Mouse (Mus musculus) MEL (cell line): ENCODE data around the gene Mcts1. TPM values are rescaled to one million over a fixed set of nuclear protein-coding genes. Genes with fewer than 3 reads are reported as not detected.

Experiments
- DNase-seq: peaks from one replicate; pipeline ENCODE4 v3.0.0; 2011; ENCODE audit warnings: low read depth, low spot score
- H3K27ac ChIP-seq: 2 replicates; pipeline ENCODE4 v1.5.1; 2012; ENCODE audit warnings: low read depth, mild to moderate bottlenecking, control low read depth, low read length, moderate library complexity; ENCODE audit not compliant: control insufficient read depth
- H3K27me3 ChIP-seq, 2 experiments: fragments of 150-350 bp in 1 of 2; sonication (generic) in 1 of 2; 2 replicates each; pipeline ENCODE4 v1.6.1; 2012; ENCODE audit warnings: low read length in 2 of 2, mild to moderate bottlenecking in 2 of 2, improper control_type of control experiment in 1 of 2, moderate library complexity in 1 of 2; ENCODE audit not compliant: insufficient read depth in 2 of 2, control insufficient read depth in 1 of 2
- H3K36me3 ChIP-seq, 2 experiments: 2 replicates each; pipeline ENCODE4 v1.6.1; 2012 to 2014; ENCODE audit warnings: low read length in 2 of 2, improper control_type of control experiment in 1 of 2, inconsistent platforms in 1 of 2, mild to moderate bottlenecking in 1 of 2; ENCODE audit not compliant: insufficient read depth in 2 of 2, control insufficient read depth in 1 of 2
- H3K4me1 ChIP-seq, 2 experiments: fragments of 150-350 bp in 1 of 2; sonication (generic) in 1 of 2; 2 replicates each; pipeline ENCODE4 v1.6.1; 2012; ENCODE audit warnings: low read length in 2 of 2, improper control_type of control experiment in 1 of 2, mild to moderate bottlenecking in 1 of 2; ENCODE audit not compliant: insufficient read depth in 2 of 2, control insufficient read depth in 1 of 2
- H3K4me3 ChIP-seq, 2 experiments: fragments of 150-350 bp in 1 of 2; sonication (generic) in 1 of 2; 2 replicates each; pipeline ENCODE4 v1.5.1; 2012; ENCODE audit warnings: low read depth in 2 of 2, low read length in 2 of 2, mild to moderate bottlenecking in 2 of 2, moderate library complexity in 2 of 2, control low read depth in 1 of 2, improper control_type of control experiment in 1 of 2; ENCODE audit not compliant: control insufficient read depth in 1 of 2, insufficient read depth in 1 of 2
- H3K79me2 ChIP-seq: 2 replicates; pipeline ENCODE4 v1.6.1; 2012; ENCODE audit warnings: mild to moderate bottlenecking, low read length, moderate library complexity; ENCODE audit not compliant: control insufficient read depth, poor library complexity, insufficient read depth
- H3K9ac ChIP-seq: 2 replicates; pipeline ENCODE4 v1.6.1; 2012; ENCODE audit warnings: low read depth, mild to moderate bottlenecking, control low read depth, low read length, moderate library complexity; ENCODE audit not compliant: control insufficient read depth, poor library complexity, severe bottlenecking
- H3K9me3 ChIP-seq: fragments of 150-350 bp; sonication (generic); replicated peaks from 2 replicates; pipeline ENCODE4 v1.6.1; 2012; ENCODE audit warnings: mild to moderate bottlenecking, low read length, improper control_type of control experiment, moderate library complexity; ENCODE audit not compliant: insufficient read depth
- BHLHE40 ChIP-seq: IDR thresholded peaks from 2 replicates; pipeline ENCODE4 v1.6.1; 2012; ENCODE audit warnings: low read depth, mild to moderate bottlenecking, inconsistent platforms, low read length, improper control_type of control experiment, borderline replicate concordance
- EP300 ChIP-seq, 2 experiments: IDR thresholded peaks; 2 replicates each; pipeline ENCODE4 v1.6.1; 2011; ENCODE audit warnings: improper control_type of control experiment in 2 of 2, low read length in 2 of 2, low read depth in 1 of 2, mild to moderate bottlenecking in 1 of 2
- ETS1 ChIP-seq: IDR thresholded peaks from 2 replicates; pipeline ENCODE4 v1.6.1; 2012; ENCODE audit warnings: low read depth, mild to moderate bottlenecking, inconsistent platforms, low read length, improper control_type of control experiment, moderate library complexity
- KAT2A ChIP-seq: conservative IDR thresholded peaks from 2 replicates; pipeline ENCODE4 v1.6.1; 2012; ENCODE audit warnings: low read depth, low read length, improper control_type of control experiment, inconsistent platforms
- MAFK ChIP-seq: IDR thresholded peaks from 2 replicates; pipeline ENCODE4 v1.6.1; 2011; ENCODE audit warnings: low read depth, mild to moderate bottlenecking, low read length, improper control_type of control experiment, borderline replicate concordance
- MAX ChIP-seq: IDR thresholded peaks from 2 replicates; pipeline ENCODE4 v1.6.1; 2011; ENCODE audit warnings: low read length, improper control_type of control experiment
- MXI1 ChIP-seq: IDR thresholded peaks from 2 replicates; pipeline ENCODE4 v1.6.1; 2011; ENCODE audit warnings: mild to moderate bottlenecking, low read depth, low read length, improper control_type of control experiment
- SIN3A ChIP-seq: IDR thresholded peaks from 2 replicates; pipeline ENCODE4 v1.6.1; 2012; ENCODE audit warnings: low read length, improper control_type of control experiment, inconsistent platforms
- SMC3 ChIP-seq: IDR thresholded peaks from 2 replicates; pipeline ENCODE4 v1.6.1; 2011; ENCODE audit warnings: low read depth, low read length, improper control_type of control experiment
- USF1 ChIP-seq: IDR thresholded peaks from 2 replicates; pipeline ENCODE4 v1.6.1; 2014; ENCODE audit warnings: low read depth, mild to moderate bottlenecking, inconsistent platforms, low read length, improper control_type of control experiment, moderate library complexity
- polyA plus RNA-seq, 2 experiments: library from polyadenylated mRNA; stranded (reverse) in 1 of 2; unstranded in 1 of 2; fragments of >175 nt in 1 of 2; fragments of >200 nt in 1 of 2; gene quantifications; 2 replicates each; pipeline versions ENCODE4 v1.2.1 to v1.2.4; 2012; ENCODE audit warnings: low replicate concordance in 2 of 2, low read depth in 1 of 2; ENCODE audit not compliant: insufficient read length in 2 of 2, insufficient read depth in 1 of 2, missing spikeins in 1 of 2
- total RNA-seq: library from RNA; depleted of rRNA; stranded (reverse); fragments of 300-350 nt; gene quantifications from 2 replicates; pipeline ENCODE4 v1.2.3, GENCODE M21; 2012

Mcts1 gene
- total and polyA plus RNA-seq, 3 experiments: 27.3 to 37.0 TPM; not detected in 1

DNA sequence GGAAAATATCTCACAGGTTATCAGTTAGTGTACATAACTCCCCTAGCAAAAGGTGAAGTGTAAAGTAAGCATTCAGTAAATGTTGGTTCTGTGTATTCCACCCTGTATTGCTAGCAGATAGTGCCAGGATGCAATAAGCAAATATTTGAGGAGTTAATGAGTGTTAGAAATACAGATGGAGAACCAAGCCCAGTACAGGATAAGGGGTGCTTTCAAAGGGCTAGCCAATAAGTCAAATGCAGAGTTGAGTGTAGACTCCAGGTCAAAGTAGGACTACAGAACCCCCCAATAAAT is 35.2 kb downstream of the Mcts1 start:
- Histone ChIP-seq H3K9me3 (no peaks in the 10 kb centered on the region), H3K79me2 (peaks cover 9% of the 10 kb centered on the region), H3K4me1 (no peaks in the 10 kb centered on the region; a peak in 1 of 4 replicates), H3K27me3 (no peaks in the 10 kb centered on the region), H3K4me3 (peak overlapping the region; percentile 80 to 89), H3K36me3 (peaks cover 0 to 6% of the 10 kb centered on the region in 2 experiments; a peak in 2 of 4 replicates), H3K27ac (no peak overlapping the region; the same call in 1 of the 2 replicates), H3K9ac (peak overlapping the region; percentile 74)
- TF ChIP-seq SIN3A (0 out of 2 replicates have a peak, but pooled peaks have one; percentile 11), ETS1 (no peak)
- TF ChIP-seq, all 39 proteins: peak for 1
- no peak for DNase-seq

GRCm38 (mm10) chrX:38641435-38641834 is 41.1 kb downstream of the Mcts1 start:
- Histone ChIP-seq H3K4me1 (peaks cover 2 to 10% of the 10 kb centered on the region in 2 experiments; a peak in 3 of 4 replicates), H3K27ac (no peak overlapping the region), H3K79me2 (no peaks in the 10 kb centered on the region), H3K36me3 (peaks cover 0 to 3% of the 10 kb centered on the region in 2 experiments; a peak in 2 of 4 replicates), H3K4me3 (no peak overlapping the region), H3K27me3 (no peaks in the 10 kb centered on the region), H3K9me3 (no peaks in the 10 kb centered on the region), H3K9ac (no peak overlapping the region)
- TF ChIP-seq SMC3: no peak
- no peak for TF ChIP-seq EP300 (IDR thresholded peaks at IDR 0.05; ENCODE audit: low read depth in 1 of 2, low read length in 2 of 2)
- no peak for TF ChIP-seq SIN3A
- TF ChIP-seq MAX: no peak
- 0 out of 2 replicates have a peak, but pooled peaks have one; percentile 19 for TF ChIP-seq ETS1
- DNase-seq: peak; percentile 12

DNA sequence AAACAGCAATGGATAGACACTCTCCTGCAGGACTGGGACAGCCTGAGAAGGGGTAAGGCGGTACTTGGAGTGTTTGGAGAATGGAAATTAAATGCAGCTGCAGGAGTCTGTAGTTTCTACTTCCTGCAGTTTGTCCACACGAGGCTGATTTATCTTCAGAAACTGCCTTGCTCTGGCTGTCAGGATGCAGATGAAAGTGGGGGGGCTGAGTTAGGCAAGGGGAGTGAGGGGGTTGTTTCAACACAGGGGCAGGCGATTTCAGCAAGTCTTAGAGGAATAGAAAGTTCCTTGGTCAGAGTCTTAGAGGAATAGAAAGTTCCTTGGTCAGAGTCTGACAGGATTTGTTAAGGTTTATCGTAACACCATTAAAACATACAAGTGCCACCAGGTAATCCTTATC is 41.8 kb downstream of the Mcts1 start:
- no peak overlapping the region for H3K4me3 ChIP-seq
- H3K36me3 ChIP-seq: peaks cover 0 to 3% of the 10 kb centered on the region in 2 experiments; a peak in 2 of 4 replicates
- no peak for DNase-seq
- TF ChIP-seq MAFK: no peak
- TF ChIP-seq MXI1: no peak
- TF ChIP-seq BHLHE40: no peak
- no peak for TF ChIP-seq USF1
- TF ChIP-seq KAT2A: no peak
- no peak overlapping the region for H3K27ac ChIP-seq
- H3K27me3 ChIP-seq: no peaks in the 10 kb centered on the region
- H3K9ac ChIP-seq: no peak overlapping the region
- no peaks in the 10 kb centered on the region for H3K9me3 ChIP-seq
- peaks cover 2 to 10% of the 10 kb centered on the region in 2 experiments; a peak in 3 of 4 replicates for H3K4me1 ChIP-seq
- no peaks in the 10 kb centered on the region for H3K79me2 ChIP-seq
